Comparison of ENCODE assay signal across 18 mouse cellular contexts in genomic region chr10:3844430-3844829, GRCm38 (mm10).
"Had no signal": no experiment of that assay in that cellular context is flagged by ENCODE, and none has a peak within 500 bp of the region (broad histone marks: within the 10 kb centered on the region; RNA-seq: fewer than 3 reads in every experiment).

No protein-coding gene starts in this region.

- H3K27ac ChIP-seq: liver, embryonic 15.5 days; lung, embryonic 15.5 days; macrophage; midbrain, embryonic 13.5 days; midbrain, embryonic 15.5 days; neural tube, embryonic 12.5 days; stomach, embryonic 15.5 days had no signal

- ATAC-seq: liver, postnatal 0 days; lung, postnatal 0 days; midbrain, embryonic 13.5 days; midbrain, embryonic 15.5 days had no signal

- H3K27me3 ChIP-seq: liver, embryonic 15.5 days; lung, embryonic 15.5 days; megakaryocyte, embryonic 14.5 days; midbrain, embryonic 13.5 days; midbrain, embryonic 15.5 days; neural tube, embryonic 12.5 days; stomach, embryonic 15.5 days had no signal

- H3K4me2 ChIP-seq: liver, embryonic 15.5 days; lung, embryonic 15.5 days; midbrain, embryonic 11.5 days; midbrain, embryonic 13.5 days; midbrain, embryonic 15.5 days; neural tube, embryonic 12.5 days; stomach, embryonic 15.5 days had no signal

- H3K4me3 ChIP-seq: liver, embryonic 15.5 days; lung, embryonic 15.5 days; megakaryocyte, embryonic 14.5 days; midbrain, embryonic 13.5 days; midbrain, embryonic 15.5 days; neural tube, embryonic 12.5 days; stomach, embryonic 15.5 days had no signal

- H3K9me3 ChIP-seq: liver, embryonic 15.5 days; lung, embryonic 15.5 days; midbrain, embryonic 13.5 days; midbrain, embryonic 15.5 days; stomach, embryonic 15.5 days had no signal

- DNase-seq: liver, postnatal 0 days; lung, adult 2 months; lung, postnatal 14 days; lung, postnatal 36 days; right cerebral cortex, postnatal 14 days; thymus, adult 2 months; thymus, postnatal 25 days; thymus, postnatal 4 days had no signal

- H3K4me1 ChIP-seq: liver, embryonic 15.5 days; lung, embryonic 15.5 days; megakaryocyte, embryonic 14.5 days; midbrain, embryonic 13.5 days; midbrain, embryonic 15.5 days; stomach, embryonic 15.5 days had no signal

- H3K36me3 ChIP-seq: liver, embryonic 15.5 days; lung, embryonic 15.5 days; midbrain, embryonic 13.5 days; midbrain, embryonic 15.5 days; neural tube, embryonic 12.5 days; stomach, embryonic 15.5 days had no signal

- H3K9ac ChIP-seq: liver, embryonic 15.5 days; liver, postnatal 0 days; lung, embryonic 15.5 days; midbrain, embryonic 13.5 days; midbrain, embryonic 15.5 days; neural tube, embryonic 12.5 days; stomach, embryonic 15.5 days had no signal
